Mouse (Mus musculus): ENCODE data around the gene Cyp4a12b. TPM values are rescaled to one million over a fixed set of nuclear protein-coding genes. Genes with fewer than 3 reads are reported as not detected.
"Not testable (repeated sequence)": the region's sequence is repeated elsewhere in the genome, so short reads cannot be mapped to it uniquely, and the experiment has no call there.

Cyp4a12b gene
- polyA plus RNA-seq (2012; rRNA removed), result not detected in 2 replicates

DNA sequence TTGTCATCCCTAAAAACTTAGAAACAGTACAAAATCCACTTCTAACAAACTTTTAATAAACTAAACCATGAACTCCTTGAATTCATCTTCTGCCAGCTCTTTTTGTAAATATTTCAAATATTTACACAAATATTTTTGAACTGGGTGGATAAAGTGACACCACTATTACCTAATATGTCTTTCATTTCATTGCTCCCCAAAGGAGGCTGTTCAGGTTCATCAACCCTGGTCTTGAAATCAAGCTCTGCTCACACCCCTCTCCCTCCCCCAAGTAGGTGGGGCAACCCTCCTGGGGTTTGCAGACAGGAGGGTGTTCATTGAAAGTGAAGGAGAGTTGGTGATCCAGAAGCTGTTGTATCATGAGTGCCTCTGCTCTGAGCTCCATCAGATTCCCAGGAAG, at the start of gene Cyp4a12b:
Cyp4a12b (plus strand) TSS at position 301 of the 400 bp plus-strand sequence.
- not testable (repeated sequence) for DNase-seq (ENCODE audit: low spot score)

- not testable (repeated sequence) for DNase-seq (ENCODE audit: low spot score)
Observed at GRCm38 (mm10) chr4:115365624-115366023, 45.8 kb upstream of the Cyp4a12b start.

DNA sequence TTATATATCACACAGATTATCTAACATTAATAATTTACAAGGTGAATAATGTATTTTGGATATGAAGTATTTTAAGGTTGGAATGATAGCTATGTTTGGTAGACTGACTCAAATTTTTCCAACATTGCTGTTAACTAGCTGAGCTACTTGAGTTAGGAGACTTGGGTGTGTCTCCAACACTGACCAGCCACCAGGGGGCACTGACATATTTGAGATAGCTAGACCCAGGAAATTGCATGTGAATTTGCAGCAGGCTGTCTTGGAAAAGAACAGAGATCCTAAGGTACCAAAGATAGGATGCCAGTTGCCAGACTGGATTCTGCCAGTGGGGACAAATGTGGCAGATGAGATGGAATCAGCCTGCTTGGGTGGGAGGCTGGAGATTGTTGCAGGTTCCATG, 43.4 kb upstream of the Cyp4a12b start:
- not testable (repeated sequence) for DNase-seq (ENCODE audit: low spot score)

GRCm38 (mm10) chr4:115396256-115396655, 15.2 kb upstream of the Cyp4a12b start:
- not testable (repeated sequence) for DNase-seq (ENCODE audit: low spot score)

- DNase-seq (ENCODE audit: low spot score), result not testable (repeated sequence)
Observed at GRCm38 (mm10) chr4:115396950-115397349, 14.5 kb upstream of the Cyp4a12b start.

GRCm38 (mm10) chr4:115450577-115451137, 39.2 kb downstream of the Cyp4a12b start:
- DNase-seq (ENCODE audit: low spot score), result no peak

- no peak for DNase-seq (ENCODE audit: low spot score)
Observed at GRCm38 (mm10) chr4:115452304-115452703, 40.9 kb downstream of the Cyp4a12b start, which contains the start of gene Cyp4a30b. Cyp4a30b (plus strand) TSS chr4:115452604.

GRCm38 (mm10) chr4:115473585-115473984, 62.2 kb downstream of the Cyp4a12b start:
- not testable (repeated sequence) for DNase-seq (ENCODE audit: low spot score)

- not testable (repeated sequence) for DNase-seq (ENCODE audit: low spot score)
Observed at GRCm38 (mm10) chr4:115476051-115476450, 64.6 kb downstream of the Cyp4a12b start.

- DNase-seq (ENCODE audit: low spot score), result no peak
Observed at GRCm38 (mm10) chr4:115481006-115481652, 69.7 kb downstream of the Cyp4a12b start.

Other genes starting within 250 kb of the Cyp4a12b start
- not detected in 2 replicates for gene Cyp4a29, start 169.5 kb upstream of the Cyp4a12b start, polyA plus RNA-seq (2012; rRNA removed)
- gene Cyp4a12a, start 112.6 kb upstream of the Cyp4a12b start, polyA plus RNA-seq (2012; rRNA removed), result not detected in 2 replicates
- gene Cyp4a30b, start 41.0 kb downstream of the Cyp4a12b start, polyA plus RNA-seq (2012; rRNA removed), result not detected in 2 replicates
- not detected in 2 replicates for gene Cyp4a14, start 84.5 kb downstream of the Cyp4a12b start, polyA plus RNA-seq (2012; rRNA removed)
- gene Cyp4a10, start 106.6 kb downstream of the Cyp4a12b start, polyA plus RNA-seq (2012; rRNA removed), result not detected in 2 replicates
- not detected in 2 replicates for gene Cyp4a31, start 152.0 kb downstream of the Cyp4a12b start, polyA plus RNA-seq (2012; rRNA removed)
- gene Cyp4a32, start 189.3 kb downstream of the Cyp4a12b start, polyA plus RNA-seq (2012; rRNA removed), result not detected in 2 replicates
- gene Cyp4b1, start 236.1 kb downstream of the Cyp4a12b start, polyA plus RNA-seq (2012; rRNA removed), result 10.9 and 13.5 TPM in 2 replicates

Data from urinary bladder, adult 2 months (tissue).